Mouse (Mus musculus) heart, embryonic 13.5 days (tissue): ENCODE measurements around the gene Slc20a1. TPM values are rescaled to one million over a fixed set of nuclear protein-coding genes. Genes with fewer than 3 reads are reported as not detected.

Experiments
- ATAC-seq: fragments of 200-750 bp; cut with Nextera tagmentation; 2 replicates; pipeline ENCODE4 v1.8.0; 2017; ENCODE audit warnings: moderate TSS enrichment; ENCODE audit not compliant: insufficient number of reproducible peaks, low FRiP score, low TSS enrichment; ENCODE audit errors: extremely low read depth
- H3K27ac ChIP-seq: fragments of 300-500 bp; sonication (generic); replicated peaks from 2 replicates; pipeline ENCODE4 v1.5.1; 2015; ENCODE audit warnings: moderate library complexity, mild to moderate bottlenecking, inconsistent platforms
- H3K27me3 ChIP-seq: fragments of 300-500 bp; sonication (generic); replicated peaks from 2 replicates; pipeline ENCODE4 v1.6.1; 2015; ENCODE audit warnings: mild to moderate bottlenecking, inconsistent platforms
- H3K36me3 ChIP-seq: fragments of 300-500 bp; sonication (generic); 2 replicates; pipeline ENCODE4 v1.6.1; 2015; ENCODE audit warnings: mild to moderate bottlenecking, inconsistent platforms
- H3K4me1 ChIP-seq: fragments of 300-500 bp; sonication (generic); 2 replicates; pipeline ENCODE4 v1.6.1; 2015; ENCODE audit warnings: inconsistent platforms
- H3K4me2 ChIP-seq: fragments of 300-500 bp; sonication (generic); 2 replicates; pipeline ENCODE4 v1.6.1; 2015; ENCODE audit warnings: inconsistent platforms, mild to moderate bottlenecking, moderate library complexity
- H3K4me3 ChIP-seq: fragments of 300-500 bp; sonication (generic); 2 replicates; pipeline ENCODE4 v1.5.1; 2015; ENCODE audit warnings: moderate library complexity, mild to moderate bottlenecking, inconsistent platforms
- H3K9ac ChIP-seq: fragments of 300-500 bp; sonication (generic); 2 replicates; pipeline ENCODE4 v1.6.1; 2015; ENCODE audit warnings: inconsistent platforms, mild to moderate bottlenecking, moderate library complexity
- H3K9me3 ChIP-seq: fragments of 300-500 bp; sonication (generic); 2 replicates; pipeline ENCODE4 v1.6.1; 2016; ENCODE audit warnings: inconsistent platforms
- WGBS: fragments of 180-500 bp; shearing (Covaris S2); methylation state at CpG from one replicate; pipeline ENCODE4 v1.1.7; 2015; ENCODE audit warnings: mixed read lengths; 5-methylcytosine and 5-hydroxymethylcytosine counted together
- polyA plus RNA-seq: library from polyadenylated mRNA; unstranded; fragments of >200 nt; fragmentation: Nextera tagmentation; extraction: Ambion mirVana; gene quantifications from 2 replicates; pipeline ENCODE4 v1.2.1, GENCODE M21; 2015

The Slc20a1 gene
- polyA plus RNA-seq, 1 experiment from 2014 or later: 29.9 TPM

- peak overlapping the region; percentile 75; the same call in 1 of the 2 replicates for H3K4me2 ChIP-seq
- H3K36me3 ChIP-seq: peaks cover 60% of the 10 kb centered on the region
- peaks cover 27% of the 10 kb centered on the region for H3K4me1 ChIP-seq
- H3K9me3 ChIP-seq: no peaks in the 10 kb centered on the region
- no peak overlapping the region for H3K27ac ChIP-seq
- H3K27me3 ChIP-seq: no peaks in the 10 kb centered on the region
- H3K9ac ChIP-seq: no peak overlapping the region
- ATAC-seq: no peak
- WGBS: 68% methylated on average over 2 of the region's 2 CpGs
- H3K4me3 ChIP-seq: no peak overlapping the region; the same call in 1 of the 2 replicates
These were observed 13.4 kb downstream of the Slc20a1 start for GRCm38 (mm10) chr2:129211957-129212356.

DNA sequence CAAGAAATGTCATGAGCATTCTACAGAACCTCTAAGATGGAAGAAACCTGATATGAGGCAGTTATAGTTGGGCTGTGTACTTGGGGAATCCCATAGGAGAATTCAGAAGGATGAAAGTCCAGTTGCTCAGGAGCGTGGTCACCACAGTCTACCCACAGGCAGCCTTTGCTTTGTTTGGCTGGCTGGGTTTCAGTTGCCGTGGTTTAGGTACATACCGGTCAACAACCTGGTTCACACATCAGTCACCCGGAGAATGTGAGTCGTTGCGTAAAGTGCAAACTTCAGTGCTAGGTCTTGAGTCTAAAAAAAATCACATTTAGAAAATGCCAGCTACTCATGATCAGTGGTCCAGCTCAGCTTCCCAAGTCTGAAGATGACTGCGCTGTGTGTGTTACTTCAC, 14.0 kb downstream of the Slc20a1 start:
- no peak overlapping the region for H3K4me3 ChIP-seq
- H3K9me3 ChIP-seq: no peaks in the 10 kb centered on the region
- no peak overlapping the region for H3K9ac ChIP-seq
- H3K36me3 ChIP-seq: peaks cover 54% of the 10 kb centered on the region
- H3K4me1 ChIP-seq: peaks cover 21% of the 10 kb centered on the region
- ATAC-seq: no peak
- no peak overlapping the region for H3K4me2 ChIP-seq
- no peaks in the 10 kb centered on the region for H3K27me3 ChIP-seq
- no peak overlapping the region for H3K27ac ChIP-seq
- WGBS: 93% methylated on average over 7 of the region's 7 CpGs

DNA sequence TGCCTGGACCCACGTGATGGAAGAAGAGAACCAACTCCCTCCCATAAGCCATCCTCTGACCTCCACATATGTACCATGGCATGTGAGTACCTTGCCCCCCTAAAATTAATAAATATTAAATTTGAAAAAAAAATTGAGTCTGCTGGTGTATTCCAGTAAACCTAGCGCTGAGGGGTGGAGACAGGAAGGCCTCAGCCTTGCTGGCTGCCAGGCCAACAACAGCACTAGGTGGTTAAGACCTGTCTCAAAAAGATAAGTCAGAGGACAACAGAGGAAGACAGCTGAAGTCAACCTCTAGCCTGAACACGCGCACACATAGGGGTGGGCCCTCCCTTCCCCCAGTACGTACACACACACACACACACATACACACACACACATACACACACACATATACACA, 16.2 kb downstream of the Slc20a1 start:
- no peaks in the 10 kb centered on the region for H3K27me3 ChIP-seq
- WGBS: 81% methylated on average over 5 of the region's 5 CpGs
- H3K4me2 ChIP-seq: no peak overlapping the region
- peaks cover 32% of the 10 kb centered on the region for H3K36me3 ChIP-seq
- H3K9me3 ChIP-seq: no peaks in the 10 kb centered on the region
- no peak overlapping the region for H3K9ac ChIP-seq
- peaks cover 11% of the 10 kb centered on the region for H3K4me1 ChIP-seq
- no peak overlapping the region for H3K4me3 ChIP-seq
- peak; percentile 52; the same call in 1 of the 2 replicates for ATAC-seq
- no peak overlapping the region for H3K27ac ChIP-seq

DNA sequence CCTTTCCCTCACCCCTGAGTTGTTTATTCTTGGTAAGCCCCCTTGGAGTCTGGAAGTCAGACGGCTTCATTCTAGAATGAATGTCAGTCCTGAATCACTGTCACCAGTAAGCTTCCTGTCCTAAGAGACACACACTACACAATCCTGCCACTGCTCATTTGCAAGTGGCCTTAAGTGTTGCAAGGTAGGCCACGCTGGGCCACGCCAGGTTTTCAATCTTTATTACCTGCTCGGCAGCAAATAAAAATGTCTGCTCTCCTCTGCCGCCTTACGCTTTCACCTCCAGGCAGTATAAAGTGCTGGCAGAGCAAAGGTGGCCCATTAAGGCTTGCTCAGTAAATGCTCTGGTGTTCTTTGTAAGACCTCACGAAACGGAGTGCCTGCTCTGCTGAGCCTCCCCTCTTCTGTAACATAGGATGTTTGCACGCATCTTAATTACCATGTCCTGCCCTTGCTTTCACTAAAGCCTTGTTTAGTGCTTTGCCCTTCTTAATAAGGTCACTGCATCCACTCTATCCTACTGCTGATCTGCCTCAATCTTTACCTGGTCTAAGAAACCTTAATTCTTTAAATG, 19.1 kb downstream of the Slc20a1 start:
- no peak overlapping the region for H3K9ac ChIP-seq
- ATAC-seq: no peak
- no peaks in the 10 kb centered on the region for H3K27me3 ChIP-seq
- no peak overlapping the region for H3K4me2 ChIP-seq
- no peak overlapping the region for H3K27ac ChIP-seq
- 75% methylated on average over 9 of the region's 9 CpGs for whole genome bisulfite sequencing
- peaks cover 7% of the 10 kb centered on the region for H3K4me1 ChIP-seq
- no peaks in the 10 kb centered on the region for H3K9me3 ChIP-seq
- H3K36me3 ChIP-seq: peaks cover 3% of the 10 kb centered on the region; the same call in 1 of the 2 replicates
- H3K4me3 ChIP-seq: no peak overlapping the region

GRCm38 (mm10) chr2:129218537-129219105, 20.1 kb downstream of the Slc20a1 start:
- no peak for ATAC-seq
- Histone ChIP-seq H3K27me3 (no peaks in the 10 kb centered on the region), H3K36me3 (no peaks in the 10 kb centered on the region), H3K9me3 (no peaks in the 10 kb centered on the region), H3K27ac (no peak overlapping the region), H3K4me2 (no peak overlapping the region), H3K4me1 (peaks cover 7% of the 10 kb centered on the region), H3K9ac (no peak overlapping the region; the same call in 1 of the 2 replicates), H3K4me3 (no peak overlapping the region)
- 66% methylated on average over 4 of the region's 4 CpGs for WGBS

DNA sequence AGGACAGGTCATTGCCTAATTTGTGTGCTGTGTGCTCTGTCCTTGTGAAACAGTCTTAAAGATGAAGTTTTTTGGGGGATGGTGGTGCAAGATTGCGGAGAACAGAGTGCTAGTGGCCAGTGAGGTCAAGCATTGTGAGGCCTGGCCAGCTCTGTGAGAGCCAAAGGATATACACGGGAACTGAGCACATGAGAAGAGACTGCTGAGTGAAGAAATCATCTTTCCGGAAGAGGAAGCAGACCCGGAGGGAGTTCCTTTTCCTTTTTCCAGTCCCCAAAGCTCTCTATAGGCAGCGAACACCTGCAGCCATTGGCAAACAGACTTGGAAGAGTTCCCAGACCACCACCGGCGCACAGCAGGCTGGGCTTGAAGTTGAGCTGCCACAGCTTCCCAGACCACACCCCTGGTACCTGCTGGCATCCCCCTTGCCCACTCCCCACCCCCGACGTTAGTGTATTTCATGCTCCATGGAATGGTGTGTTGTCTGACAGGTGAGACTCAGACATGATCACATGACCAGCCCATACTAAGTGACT, 22.6 kb downstream of the Slc20a1 start:
- Histone ChIP-seq H3K4me3 (no peak overlapping the region), H3K4me1 (peaks cover 16% of the 10 kb centered on the region), H3K9me3 (no peaks in the 10 kb centered on the region), H3K27ac (no peak overlapping the region), H3K4me2 (no peak overlapping the region), H3K36me3 (no peaks in the 10 kb centered on the region), H3K27me3 (no peaks in the 10 kb centered on the region), H3K9ac (no peak overlapping the region)
- ATAC-seq: no peak
- 66% methylated on average over 9 of the region's 9 CpGs for WGBS

DNA sequence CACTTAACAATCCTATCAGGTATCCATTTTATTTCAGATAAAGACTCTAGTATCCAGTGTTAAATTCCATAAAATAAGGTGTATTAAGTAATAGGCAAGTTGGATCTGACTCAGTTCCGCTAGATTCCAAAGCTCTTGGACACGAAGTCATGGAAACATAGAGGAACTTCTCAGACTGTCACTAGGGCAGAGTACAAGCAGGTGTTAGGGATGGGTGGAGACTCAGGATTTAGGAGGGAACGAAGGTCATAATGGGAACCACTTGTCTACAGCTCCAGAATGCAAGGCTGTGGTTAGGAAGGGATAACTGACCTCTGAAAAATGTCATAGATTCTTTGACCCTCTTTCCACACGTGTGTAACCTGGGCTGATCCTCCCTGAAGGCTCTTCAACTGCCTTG, 25.6 kb downstream of the Slc20a1 start:
- Histone ChIP-seq H3K27me3 (no peaks in the 10 kb centered on the region), H3K9ac (no peak overlapping the region), H3K9me3 (no peaks in the 10 kb centered on the region), H3K4me1 (peaks cover 15% of the 10 kb centered on the region; the same call in 1 of the 2 replicates), H3K4me3 (no peak overlapping the region), H3K36me3 (no peaks in the 10 kb centered on the region), H3K27ac (no peak overlapping the region), H3K4me2 (no peak overlapping the region; the same call in 1 of the 2 replicates)
- 73% methylated on average over 4 of the region's 4 CpGs for WGBS
- no peak for ATAC-seq

GRCm38 (mm10) chr2:129225251-129225819, 26.8 kb downstream of the Slc20a1 start:
- peak overlapping the region; percentile 24; the same call in 1 of the 2 replicates for H3K27ac ChIP-seq
- H3K9me3 ChIP-seq: no peaks in the 10 kb centered on the region
- peak overlapping the region; percentile 13; the same call in 1 of the 2 replicates for H3K4me3 ChIP-seq
- peak overlapping the region; percentile 41 for H3K4me2 ChIP-seq
- H3K27me3 ChIP-seq: no peaks in the 10 kb centered on the region
- H3K36me3 ChIP-seq: no peaks in the 10 kb centered on the region
- H3K4me1 ChIP-seq: peaks cover 15% of the 10 kb centered on the region; the same call in 1 of the 2 replicates
- 78% methylated on average over 17 of the region's 17 CpGs for WGBS
- H3K9ac ChIP-seq: no peak overlapping the region
- ATAC-seq: no peak

DNA sequence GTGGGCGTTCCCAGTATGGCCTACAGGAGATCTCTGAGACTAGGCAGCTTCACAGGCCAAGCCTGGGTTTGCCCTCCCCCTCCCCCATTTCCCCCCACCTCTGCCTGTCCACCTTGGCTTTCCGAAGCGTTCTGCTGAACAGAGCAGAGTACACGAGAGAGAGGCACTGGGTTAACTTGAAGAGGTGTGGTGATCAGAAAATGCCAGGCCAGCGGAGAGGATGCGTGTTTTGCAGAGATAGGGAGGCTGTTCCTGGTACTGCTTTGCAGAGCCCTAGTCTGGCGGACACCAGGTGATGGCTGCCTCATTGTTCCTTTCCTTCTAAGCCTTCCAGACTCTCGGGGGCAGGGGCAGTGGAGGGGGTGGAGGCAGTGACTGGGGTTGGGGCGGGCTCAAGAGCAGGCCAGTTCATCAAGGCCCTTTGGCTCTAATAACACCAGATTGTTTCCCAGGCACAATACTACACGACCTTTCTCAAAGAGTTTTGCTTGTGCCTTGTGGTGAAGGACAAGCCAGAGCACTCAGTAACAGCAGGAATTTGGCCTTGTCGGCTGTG, 27.8 kb downstream of the Slc20a1 start:
- 43% methylated on average over 11 of the region's 11 CpGs for WGBS
- H3K27me3 ChIP-seq: no peaks in the 10 kb centered on the region
- peak; percentile 72 for ATAC-seq
- H3K36me3 ChIP-seq: no peaks in the 10 kb centered on the region
- peak overlapping the region; percentile 0; the same call in 1 of the 2 replicates for H3K9ac ChIP-seq
- no peaks in the 10 kb centered on the region for H3K9me3 ChIP-seq
- peaks cover 15% of the 10 kb centered on the region; the same call in 1 of the 2 replicates for H3K4me1 ChIP-seq
- H3K4me3 ChIP-seq: 0 out of 2 replicates have a peak overlapping the region, but pooled peaks have one; percentile 5
- H3K27ac ChIP-seq: peak overlapping the region; percentile 24
- H3K4me2 ChIP-seq: peak overlapping the region; percentile 41

GRCm38 (mm10) chr2:129227011-129227529, 28.5 kb downstream of the Slc20a1 start:
- H3K27me3 ChIP-seq: no peaks in the 10 kb centered on the region
- 0 out of 2 replicates have a peak, but pooled peaks have one; percentile 1 for ATAC-seq
- peak overlapping the region; percentile 41 for H3K4me2 ChIP-seq
- H3K4me3 ChIP-seq: no peak overlapping the region
- 77% methylated on average over 7 of the region's 7 CpGs for WGBS
- H3K27ac ChIP-seq: peak overlapping the region; percentile 24
- H3K9me3 ChIP-seq: no peaks in the 10 kb centered on the region
- H3K4me1 ChIP-seq: peaks cover 15% of the 10 kb centered on the region; the same call in 1 of the 2 replicates
- no peaks in the 10 kb centered on the region for H3K36me3 ChIP-seq
- H3K9ac ChIP-seq: peak overlapping the region; percentile 0

- 0 out of 2 replicates have a peak overlapping the region, but pooled peaks have one; percentile 5 for H3K4me3 ChIP-seq
- peaks cover 18% of the 10 kb centered on the region for H3K4me1 ChIP-seq
- 52% methylated on average over 5 of the region's 7 CpGs for WGBS
- peak overlapping the region; percentile 22 for H3K4me2 ChIP-seq
- H3K9ac ChIP-seq: no peak overlapping the region
- peak; percentile 51 for ATAC-seq
- no peaks in the 10 kb centered on the region for H3K36me3 ChIP-seq
- no peaks in the 10 kb centered on the region for H3K27me3 ChIP-seq
- H3K27ac ChIP-seq: no peak overlapping the region
- no peaks in the 10 kb centered on the region for H3K9me3 ChIP-seq
These were observed 29.1 kb downstream of the Slc20a1 start for GRCm38 (mm10) chr2:129227709-129228108.
